Mouse (Mus musculus): ENCODE results near the gene Nfic. TPM values are rescaled to one million over a fixed set of nuclear protein-coding genes. Genes with fewer than 3 reads are reported as not detected.

Nfic gene
- polyA plus RNA-seq, 1 experiment from 2014 or later, result 29.2 TPM

DNA sequence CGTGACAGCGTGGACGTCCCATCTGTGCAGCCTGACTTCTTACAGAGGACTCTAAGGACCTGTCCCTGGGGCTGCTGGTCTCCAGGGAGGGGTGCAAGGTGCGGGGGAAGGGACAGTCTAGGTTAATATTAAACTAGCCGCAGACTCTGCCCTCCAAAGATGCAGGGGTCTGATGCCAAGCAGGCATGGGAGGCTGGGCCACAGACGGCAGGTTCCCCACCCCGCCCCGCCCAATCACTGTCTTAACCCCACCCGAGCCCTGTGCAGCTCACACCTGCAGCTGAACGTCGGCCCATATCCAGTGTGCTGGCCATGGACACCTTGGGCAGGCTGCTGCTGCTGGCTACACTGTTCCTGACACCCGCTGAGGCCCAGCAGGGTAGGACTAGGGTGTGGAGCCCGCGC lies 62.7 kb downstream of the Nfic start, which contains the start of gene Smim24:
Gene Smim24, plus strand, starts transcription at position 271 of the 405 bp plus-strand sequence.
- H3K4me1 ChIP-seq (replicated peaks; ENCODE audit: control insufficient read depth, insufficient read depth, low read length), result no peaks in the 10 kb centered on the region; the same call in 1 of the 2 replicates
- peak within 1 kb of the TSS; percentile 95 for H3K27ac ChIP-seq (ENCODE audit: low read depth, low read length)
- peak within 1 kb of the TSS; percentile 79 for H3K4me2 ChIP-seq (replicated peaks; ENCODE audit: low read depth)
- no peaks in the 10 kb centered on the region for H3K27me3 ChIP-seq (replicated peaks; ENCODE audit: control insufficient read depth, insufficient read depth, low read length)
- peak; percentile 87 for ATAC-seq
- no peaks in the 10 kb centered on the region for H3K9me3 ChIP-seq (ENCODE audit: control insufficient read depth)
- H3K9ac ChIP-seq (ENCODE audit: low read depth, low read length), result peak within 1 kb of the TSS; percentile 63
- WGBS, result 32% methylated on average over 14 of the region's 14 CpGs
- no peak for TF ChIP-seq CTCF (IDR thresholded peaks at IDR 0.05; ENCODE audit: low read depth)
- peaks cover 24% of the 10 kb centered on the region for H3K36me3 ChIP-seq (ENCODE audit: control insufficient read depth, insufficient read depth)
- H3K4me3 ChIP-seq (ENCODE audit: low read depth, low read length), result peak within 1 kb of the TSS; percentile 48

DNA sequence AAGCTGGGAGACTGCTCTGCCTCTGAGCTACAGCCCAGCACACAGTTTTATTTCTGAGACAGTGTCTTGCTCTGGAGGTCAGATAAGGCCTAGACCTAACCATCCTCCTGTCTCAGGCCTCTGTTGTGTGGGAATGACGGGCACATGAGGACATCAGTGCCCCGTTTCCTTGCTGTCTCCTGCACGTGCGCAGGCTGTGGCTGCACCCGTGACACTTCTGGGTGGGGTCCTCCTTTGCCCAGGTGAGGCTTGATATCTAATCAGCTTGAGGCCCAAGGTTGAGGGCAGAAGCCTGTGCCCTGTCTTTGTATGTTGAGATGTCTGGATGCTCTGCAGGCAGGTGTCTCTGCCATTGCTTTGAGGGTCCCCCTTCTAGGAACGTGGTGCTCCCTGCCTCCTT lies 63.2 kb downstream of the Nfic start:
- peak overlapping the region; percentile 48; the same call in 1 of the 2 replicates for H3K4me3 ChIP-seq (ENCODE audit: low read depth, low read length)
- H3K27ac ChIP-seq (ENCODE audit: low read depth, low read length), result peak overlapping the region; percentile 95
- H3K36me3 ChIP-seq (ENCODE audit: control insufficient read depth, insufficient read depth), result peaks cover 29% of the 10 kb centered on the region
- H3K9ac ChIP-seq (ENCODE audit: low read depth, low read length), result no peak overlapping the region
- no peaks in the 10 kb centered on the region for H3K9me3 ChIP-seq (ENCODE audit: control insufficient read depth)
- WGBS, result 43% methylated on average over 6 of the region's 6 CpGs
- no peak for TF ChIP-seq CTCF (IDR thresholded peaks at IDR 0.05; ENCODE audit: low read depth)
- H3K27me3 ChIP-seq (replicated peaks; ENCODE audit: control insufficient read depth, insufficient read depth, low read length), result no peaks in the 10 kb centered on the region
- no peaks in the 10 kb centered on the region; the same call in 1 of the 2 replicates for H3K4me1 ChIP-seq (replicated peaks; ENCODE audit: control insufficient read depth, insufficient read depth, low read length)
- H3K4me2 ChIP-seq (replicated peaks; ENCODE audit: low read depth), result peak overlapping the region; percentile 79
- ATAC-seq, result peak; percentile 85

DNA sequence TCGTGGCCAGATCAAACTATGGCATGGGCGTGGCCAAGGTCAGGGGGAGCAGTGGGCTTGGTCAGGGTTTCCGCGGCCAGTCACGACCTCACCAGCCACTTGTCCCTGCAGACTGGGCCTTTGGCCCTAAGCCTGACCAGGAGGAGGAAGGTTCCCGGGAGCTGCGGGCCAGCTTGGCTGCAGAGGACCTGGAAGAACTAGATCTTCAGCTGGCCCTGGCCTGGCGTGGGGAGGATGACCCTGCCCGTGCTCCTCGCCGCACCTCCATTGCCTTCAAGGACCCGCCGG lies 64.8 kb downstream of the Nfic start:
- no peak overlapping the region for H3K27ac ChIP-seq (ENCODE audit: low read depth, low read length)
- H3K27me3 ChIP-seq (replicated peaks; ENCODE audit: control insufficient read depth, insufficient read depth, low read length), result no peaks in the 10 kb centered on the region
- 90% methylated on average over 13 of the region's 13 CpGs for WGBS
- no peaks in the 10 kb centered on the region; the same call in 1 of the 2 replicates for H3K4me1 ChIP-seq (replicated peaks; ENCODE audit: control insufficient read depth, insufficient read depth, low read length)
- H3K4me2 ChIP-seq (replicated peaks; ENCODE audit: low read depth), result no peak overlapping the region
- H3K9me3 ChIP-seq (ENCODE audit: control insufficient read depth), result no peaks in the 10 kb centered on the region
- ATAC-seq, result no peak
- no peak overlapping the region for H3K4me3 ChIP-seq (ENCODE audit: low read depth, low read length)
- peaks cover 38% of the 10 kb centered on the region for H3K36me3 ChIP-seq (ENCODE audit: control insufficient read depth, insufficient read depth)
- no peak for TF ChIP-seq CTCF (IDR thresholded peaks at IDR 0.05; ENCODE audit: low read depth)
- no peak overlapping the region for H3K9ac ChIP-seq (ENCODE audit: low read depth, low read length)

DNA sequence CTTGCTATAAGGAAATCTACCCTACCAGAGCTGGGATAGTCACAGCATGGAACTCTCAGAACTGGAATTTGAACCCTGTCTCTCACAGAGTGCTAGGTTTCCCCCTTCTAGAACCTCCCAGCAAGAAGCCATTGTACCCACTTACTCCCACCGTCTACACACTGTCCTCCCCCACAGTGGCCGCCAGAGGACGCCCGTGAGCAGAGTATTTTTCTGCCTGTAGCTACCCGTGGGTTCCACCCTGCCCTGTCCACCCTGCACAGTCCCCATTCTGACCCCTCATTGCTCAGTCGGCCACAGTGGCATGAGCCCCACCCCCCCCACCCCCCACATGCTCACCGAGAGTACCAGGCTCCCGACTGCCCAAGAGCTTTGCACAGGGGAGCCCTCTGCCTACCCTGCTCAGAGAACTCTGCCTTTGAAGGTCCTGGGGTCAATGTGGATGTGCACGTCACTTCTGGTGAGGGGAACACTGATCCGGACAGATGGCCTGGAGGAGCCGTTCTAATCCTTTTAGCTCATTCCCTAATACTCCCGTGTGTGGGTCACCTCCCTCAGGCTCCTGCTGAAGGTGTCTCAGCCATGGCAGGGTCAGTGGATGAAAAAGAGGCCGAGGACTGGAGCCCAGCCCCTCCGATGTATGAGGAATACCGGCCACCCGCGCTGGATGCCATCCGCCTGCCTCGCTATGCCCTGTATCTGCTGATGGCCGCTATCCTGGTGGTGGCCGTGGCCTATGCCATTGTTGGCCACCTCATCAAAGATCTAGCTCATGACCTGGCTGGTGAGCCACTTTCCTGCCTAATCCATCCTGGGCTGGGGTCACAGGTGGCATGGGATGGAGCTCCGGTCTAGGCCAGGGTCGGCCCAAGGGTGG lies 65.4 kb downstream of the Nfic start:
- no peak overlapping the region for H3K27ac ChIP-seq (ENCODE audit: low read depth, low read length)
- peak; percentile 93 for TF ChIP-seq CTCF (IDR thresholded peaks at IDR 0.05; ENCODE audit: low read depth)
- peaks cover 37% of the 10 kb centered on the region for H3K36me3 ChIP-seq (ENCODE audit: control insufficient read depth, insufficient read depth)
- no peak overlapping the region for H3K4me2 ChIP-seq (replicated peaks; ENCODE audit: low read depth)
- WGBS, result 62% methylated on average over 23 of the region's 23 CpGs
- ATAC-seq, result no peak
- no peaks in the 10 kb centered on the region for H3K9me3 ChIP-seq (ENCODE audit: control insufficient read depth)
- no peak overlapping the region for H3K9ac ChIP-seq (ENCODE audit: low read depth, low read length)
- no peaks in the 10 kb centered on the region for H3K27me3 ChIP-seq (replicated peaks; ENCODE audit: control insufficient read depth, insufficient read depth, low read length)
- no peak overlapping the region for H3K4me3 ChIP-seq (ENCODE audit: low read depth, low read length)
- peaks cover 2% of the 10 kb centered on the region; the same call in 1 of the 2 replicates for H3K4me1 ChIP-seq (replicated peaks; ENCODE audit: control insufficient read depth, insufficient read depth, low read length)

DNA sequence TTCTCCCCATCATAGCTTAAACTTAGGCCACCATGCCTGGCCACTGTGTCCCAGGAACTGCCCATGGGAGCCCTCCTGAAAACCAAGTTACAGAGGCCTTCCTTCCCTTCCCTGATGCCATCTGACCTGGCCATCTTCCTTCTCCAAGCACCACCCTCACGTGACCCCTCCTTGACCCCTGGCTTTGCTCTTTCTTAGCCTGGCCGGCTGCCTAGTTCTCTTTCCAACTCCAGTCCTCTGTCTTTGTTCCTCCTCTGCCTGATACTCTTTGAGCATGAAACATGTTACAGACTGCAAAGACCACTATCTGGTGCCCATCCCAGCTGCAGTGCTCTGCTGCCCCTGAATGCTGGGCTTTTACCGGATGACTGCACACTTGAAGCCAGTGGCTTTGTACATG lies 66.1 kb downstream of the Nfic start:
- H3K9ac ChIP-seq (ENCODE audit: low read depth, low read length), result no peak overlapping the region; the same call in 1 of the 2 replicates
- WGBS, result 76% methylated on average over 3 of the region's 3 CpGs
- no peak overlapping the region for H3K4me3 ChIP-seq (ENCODE audit: low read depth, low read length)
- no peak overlapping the region for H3K4me2 ChIP-seq (replicated peaks; ENCODE audit: low read depth)
- H3K36me3 ChIP-seq (ENCODE audit: control insufficient read depth, insufficient read depth), result peaks cover 34% of the 10 kb centered on the region
- H3K9me3 ChIP-seq (ENCODE audit: control insufficient read depth), result no peaks in the 10 kb centered on the region
- no peak for TF ChIP-seq CTCF (IDR thresholded peaks at IDR 0.05; ENCODE audit: low read depth)
- H3K27ac ChIP-seq (ENCODE audit: low read depth, low read length), result no peak overlapping the region
- H3K4me1 ChIP-seq (replicated peaks; ENCODE audit: control insufficient read depth, insufficient read depth, low read length), result peaks cover 3% of the 10 kb centered on the region; the same call in 1 of the 2 replicates
- H3K27me3 ChIP-seq (replicated peaks; ENCODE audit: control insufficient read depth, insufficient read depth, low read length), result no peaks in the 10 kb centered on the region
- no peak for ATAC-seq

DNA sequence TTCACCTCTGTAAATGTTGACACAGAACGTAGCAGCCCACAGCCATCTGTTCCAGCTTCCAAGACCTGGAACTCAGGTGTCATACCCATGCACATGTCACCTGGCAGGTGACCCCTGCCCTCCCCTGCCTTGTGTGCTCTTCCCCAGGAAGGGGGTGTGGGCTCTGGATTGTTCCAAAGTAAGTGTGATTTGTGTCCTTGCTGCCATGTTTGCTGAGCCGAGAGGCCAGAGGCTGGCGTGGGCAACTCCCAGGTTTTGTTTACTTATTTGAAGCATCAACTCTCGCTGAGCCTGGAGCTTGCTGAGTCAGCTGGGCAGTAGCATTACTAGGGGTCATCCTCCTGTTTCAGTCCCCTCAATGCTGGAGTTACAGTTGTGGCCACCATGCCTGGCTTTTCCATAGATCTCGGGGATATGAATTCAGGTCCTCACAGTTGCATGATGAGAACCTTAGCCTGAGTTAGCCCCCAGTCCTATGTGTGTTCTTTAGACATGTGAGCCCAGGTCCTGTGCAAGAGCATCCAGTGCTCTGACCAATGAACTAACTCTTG lies 66.9 kb downstream of the Nfic start, which contains the start of gene Gm48552:
Gene Gm48552, plus strand, starts transcription at position 501 of the 551 bp plus-strand sequence.
- Histone ChIP-seq H3K9ac (ENCODE audit: low read depth, low read length) (no peak within 1 kb of the TSS; the same call in 1 of the 2 replicates), H3K9me3 (ENCODE audit: control insufficient read depth) (no peaks in the 10 kb centered on the region), H3K36me3 (ENCODE audit: control insufficient read depth, insufficient read depth) (peaks cover 34% of the 10 kb centered on the region), H3K27me3 (replicated peaks; ENCODE audit: control insufficient read depth, insufficient read depth, low read length) (no peaks in the 10 kb centered on the region), H3K4me3 (ENCODE audit: low read depth, low read length) (no peak within 1 kb of the TSS), H3K27ac (ENCODE audit: low read depth, low read length) (no peak within 1 kb of the TSS), H3K4me2 (replicated peaks; ENCODE audit: low read depth) (no peak within 1 kb of the TSS), H3K4me1 (replicated peaks; ENCODE audit: control insufficient read depth, insufficient read depth, low read length) (peaks cover 3% of the 10 kb centered on the region; the same call in 1 of the 2 replicates)
- no peak for TF ChIP-seq CTCF (IDR thresholded peaks at IDR 0.05; ENCODE audit: low read depth)
- no peak for ATAC-seq
- WGBS, result 47% methylated on average over 5 of the region's 5 CpGs
